Mouse (Mus musculus) urinary bladder, adult 18-20 months (tissue): ENCODE data around the gene Rsl1.
"Not testable (repeated sequence)": the region's sequence is repeated elsewhere in the genome, so short reads cannot be mapped to it uniquely, and the experiment has no call there.

Experiments used
- DNase-seq, 2 experiments: peaks; one replicate each; pipeline ENCODE4 v3.0.0; 2022; ENCODE audit warnings: low spot score in 2 of 2, mixed read lengths in 2 of 2

Gene Rsl1

GRCm38 (mm10) chr13:67172991-67173722, at the start of gene Rsl1:
TSS of gene Rsl1 (plus strand) at chr13:67173182.
- peak; percentile 73 to 77 for DNase-seq

DNA sequence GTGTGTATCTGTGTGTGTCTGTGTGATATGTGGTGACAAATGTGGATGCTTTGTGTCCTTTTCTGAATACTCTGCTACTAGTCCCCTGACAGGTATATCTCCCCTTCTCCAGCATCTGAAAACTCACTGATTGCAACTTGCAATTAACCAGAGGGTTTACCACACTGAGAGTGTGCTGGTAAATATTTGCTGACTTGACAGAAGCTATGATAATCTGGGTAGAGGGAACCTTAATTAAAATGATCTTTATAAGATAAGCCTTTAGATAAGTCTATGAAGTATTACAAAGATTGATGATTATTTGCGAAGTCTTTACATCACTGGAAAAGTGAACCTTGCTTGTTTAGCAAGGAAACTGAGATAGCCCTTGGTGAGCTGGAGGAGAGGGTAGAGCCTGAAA, 48.5 kb upstream of the Rsl1 start:
- no peak for DNase-seq

- DNase-seq = not testable (repeated sequence)
These were observed 45.5 kb upstream of the Rsl1 start for GRCm38 (mm10) chr13:67127507-67127906.

- peak; percentile 71 to 77 for DNase-seq
These were observed 44.8 kb upstream of the Rsl1 start for GRCm38 (mm10) chr13:67128038-67128721.

DNA sequence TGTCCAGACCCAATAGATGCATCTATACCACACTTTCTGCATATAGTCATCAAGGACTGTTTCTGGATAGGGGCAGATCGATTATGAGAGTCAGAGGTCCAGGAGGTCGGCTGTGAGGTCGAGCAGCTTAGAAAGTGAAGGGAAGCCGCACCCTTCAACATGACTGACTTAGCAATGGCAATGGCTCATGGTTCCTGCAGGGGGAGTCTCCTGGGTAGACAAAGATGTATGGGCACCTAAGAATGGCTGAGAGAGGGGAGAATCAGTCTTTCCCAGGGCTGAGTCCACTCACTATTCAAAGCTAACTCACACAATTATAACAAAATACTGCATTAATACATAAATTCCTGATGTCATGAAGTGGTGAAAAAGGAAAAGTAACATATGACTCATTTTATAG, 6.9 kb upstream of the Rsl1 start:
- DNase-seq = not testable (repeated sequence)

DNA sequence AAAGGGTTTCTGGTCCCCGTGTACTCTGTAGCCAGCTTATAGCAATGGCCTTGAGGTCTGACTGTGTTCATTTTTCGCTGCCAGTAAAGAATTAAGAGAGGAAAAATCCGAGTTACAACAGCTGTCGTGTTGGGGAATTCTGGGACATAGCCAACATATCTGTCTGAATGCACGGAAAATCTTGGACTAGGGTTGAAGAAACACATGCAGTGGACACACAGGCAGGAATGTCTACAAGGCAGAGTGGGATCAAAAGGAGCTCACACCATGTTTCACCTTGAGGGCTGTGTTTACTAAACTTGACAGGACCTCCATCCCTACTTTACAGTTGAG, 707 bp downstream of the Rsl1 start:
- no peak for DNase-seq

GRCm38 (mm10) chr13:67194340-67194894, 21.4 kb downstream of the Rsl1 start, which contains the start of gene Zfp455:
TSS of gene Zfp455 (plus strand) at chr13:67194506.
- DNase-seq = peak; percentile 20 to 65

DNA sequence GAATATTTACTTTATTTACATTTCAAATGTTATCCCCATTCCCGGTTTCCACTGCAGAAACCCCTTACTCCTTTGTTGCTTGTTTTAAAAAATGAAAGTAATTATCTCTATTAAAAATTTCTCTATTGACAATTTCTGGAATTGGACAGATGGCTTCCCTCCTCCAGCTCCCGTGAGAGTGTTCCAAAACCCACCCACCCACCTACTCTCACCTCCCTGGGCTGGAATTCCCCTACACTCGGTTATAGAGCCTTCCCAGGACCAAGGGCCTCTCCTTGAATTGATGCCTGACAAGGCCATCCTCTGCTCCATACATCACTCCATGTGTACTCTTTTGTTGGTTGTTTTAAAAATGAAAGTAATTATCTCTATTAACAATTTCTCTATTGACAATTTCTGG, 28.7 kb downstream of the Rsl1 start:
- DNase-seq = no peak

DNA sequence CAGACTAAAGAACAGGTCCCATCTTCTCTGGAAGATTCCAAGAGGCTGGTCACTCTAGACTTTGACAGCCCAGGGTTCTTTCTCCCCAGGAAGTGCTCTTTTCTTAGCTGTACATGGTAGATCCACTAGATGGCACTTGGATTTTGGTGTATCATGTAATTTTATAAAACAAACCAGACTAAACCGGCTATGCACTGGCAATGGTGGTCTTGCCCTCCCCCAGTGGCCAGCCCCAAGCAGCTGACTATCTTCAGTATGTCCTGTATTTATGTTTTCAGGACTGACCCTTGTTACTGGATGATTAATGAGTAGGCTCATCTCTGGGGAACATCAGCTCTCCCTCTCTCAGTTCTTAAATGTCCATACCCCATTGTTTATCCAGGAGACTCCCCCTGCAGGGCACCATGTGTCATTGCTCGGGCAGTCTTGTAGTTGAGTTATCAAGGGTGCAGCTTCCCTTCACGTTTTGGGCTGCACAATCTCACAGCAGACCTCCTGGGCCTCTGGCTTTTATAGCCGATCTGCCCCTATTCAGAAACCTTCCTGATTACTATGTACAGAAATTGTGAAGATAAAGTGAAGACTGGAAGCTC, 41.1 kb downstream of the Rsl1 start:
- no peak for DNase-seq
